Mouse (Mus musculus): ENCODE results near the gene Usp5. TPM values are rescaled to one million over a fixed set of nuclear protein-coding genes. Genes with fewer than 3 reads are reported as not detected.
A peak's percentile ranks its signal among the peaks of the same experiment; 100 is the strongest.

Usp5 gene
- total RNA-seq (2021) = 10 to 100 TPM; 66.2 to 66.4 TPM
- long read RNA-seq, experiment 1, transcript Usp5-202 (20 exons, 3,076 nt) = minor isoform, 32 of 137 reads
- long read RNA-seq, experiment 1, transcript Usp5-201 (20 exons, 3,213 nt) = major isoform, 63 of 137 reads
- long read RNA-seq, experiment 1, partial matches to known transcripts = 31 of 137 reads
- long read RNA-seq, experiment 1, other reads (novel, unspliced or antisense) = 11 of 137 reads
- long read RNA-seq, experiment 2, transcript Usp5-201 (20 exons, 3,213 nt) = major isoform, 56 of 105 reads
- long read RNA-seq, experiment 2, transcript Usp5-202 (20 exons, 3,076 nt) = minor isoform, 15 of 105 reads
- long read RNA-seq, experiment 2, partial matches to known transcripts = 28 of 105 reads
- long read RNA-seq, experiment 2, other reads (novel, unspliced or antisense) = 6 of 105 reads

GRCm38 (mm10) chr6:124828868-124829798 is at the start of gene Usp5, which contains the start of gene Cdca3:
Usp5 (minus strand) TSS chr6:124829484.
Cdca3 (plus strand) TSS chr6:124829547.
- DNase-seq = peak; percentile 94

GRCm38 (mm10) chr6:124874348-124874747 is 45.1 kb upstream of the Usp5 start:
- DNase-seq = no peak

GRCm38 (mm10) chr6:124866560-124866959 is 37.3 kb upstream of the Usp5 start:
- DNase-seq = no peak

- no peak for DNase-seq
Measured at GRCm38 (mm10) chr6:124865766-124866362, 36.6 kb upstream of the Usp5 start.

- DNase-seq = peak; percentile 72
Measured at GRCm38 (mm10) chr6:124863658-124864298, 34.5 kb upstream of the Usp5 start, which contains the start of gene Gpr162. Gpr162 (minus strand) TSS chr6:124863983.

GRCm38 (mm10) chr6:124863125-124863657 is 33.9 kb upstream of the Usp5 start:
- no peak for DNase-seq

GRCm38 (mm10) chr6:124862406-124863124 is 33.3 kb upstream of the Usp5 start:
- no peak for DNase-seq

- DNase-seq = no peak
Measured at GRCm38 (mm10) chr6:124861802-124862201, 32.5 kb upstream of the Usp5 start.

- no peak for DNase-seq
Measured at GRCm38 (mm10) chr6:124861266-124861665, 32.0 kb upstream of the Usp5 start.

GRCm38 (mm10) chr6:124860511-124860910 is 31.2 kb upstream of the Usp5 start:
- no peak for DNase-seq

- DNase-seq = peak; percentile 96
Measured at GRCm38 (mm10) chr6:124859725-124860124, 30.4 kb upstream of the Usp5 start.

GRCm38 (mm10) chr6:124858561-124859318 is 29.5 kb upstream of the Usp5 start:
- DNase-seq = no peak

GRCm38 (mm10) chr6:124857840-124858530 is 28.7 kb upstream of the Usp5 start:
- no peak for DNase-seq

- DNase-seq = peak; percentile 80
Measured at GRCm38 (mm10) chr6:124856916-124857839, 27.9 kb upstream of the Usp5 start, which contains the start of gene P3h3. P3h3 (minus strand) TSS chr6:124857752.

GRCm38 (mm10) chr6:124856321-124856720 is 27.0 kb upstream of the Usp5 start:
- DNase-seq = no peak

GRCm38 (mm10) chr6:124854647-124855046 is 25.4 kb upstream of the Usp5 start:
- DNase-seq = no peak

GRCm38 (mm10) chr6:124850535-124850934 is 21.3 kb upstream of the Usp5 start:
- no peak for DNase-seq

GRCm38 (mm10) chr6:124847305-124847704 is 18.0 kb upstream of the Usp5 start:
- DNase-seq = peak; percentile 93
